Mouse (Mus musculus) heart, adult 2 months (tissue): Measurements from ENCODE around the gene Chpt1. TPM values are rescaled to one million over a fixed set of nuclear protein-coding genes. Genes with fewer than 3 reads are reported as not detected.
"Not testable (repeated sequence)": the region's sequence is repeated elsewhere in the genome, so short reads cannot be mapped to it uniquely, and the experiment has no call there.

Source experiments
- DNase-seq, 2 experiments: peaks; one replicate each; pipeline ENCODE4 v3.0.0; 2021
- H3K27ac ChIP-seq: fragments of 200-600 bp; 2 replicates; pipeline ENCODE4 v1.8.1; 2022
- H3K27me3 ChIP-seq: fragments of 200-500 bp; 2 replicates; pipeline ENCODE4 v1.6.1; 2012; ENCODE audit warnings: mild to moderate bottlenecking, low read length, inconsistent platforms, mixed read lengths; ENCODE audit not compliant: control insufficient read depth, insufficient read depth
- H3K36me3 ChIP-seq: fragments of 200-500 bp; 2 replicates; pipeline ENCODE4 v1.6.1; 2012; ENCODE audit warnings: low read length, inconsistent platforms; ENCODE audit not compliant: control insufficient read depth, insufficient read depth
- H3K4me1 ChIP-seq: fragments of 200-500 bp; 2 replicates; pipeline ENCODE4 v1.6.1; 2011; ENCODE audit warnings: low read length; ENCODE audit not compliant: control insufficient read depth, insufficient read depth
- H3K4me3 ChIP-seq: fragments of 200-600 bp; 2 replicates; pipeline ENCODE4 v1.8.1; 2022
- H3K79me2 ChIP-seq: fragments of 200-500 bp; replicated peaks from 2 replicates; pipeline ENCODE4 v1.6.1; 2012; ENCODE audit warnings: mild to moderate bottlenecking, inconsistent platforms, low read length, moderate library complexity, mixed read lengths; ENCODE audit not compliant: control insufficient read depth, insufficient read depth
- H3K9ac ChIP-seq: fragments of 200-500 bp; 2 replicates; pipeline ENCODE4 v1.6.1; 2012; ENCODE audit warnings: low read depth, mild to moderate bottlenecking, control low read depth, inconsistent platforms, low read length, mixed read lengths
- CTCF ChIP-seq: fragments of 200-600 bp; IDR thresholded peaks from 2 replicates; pipeline ENCODE4 v1.8.1; 2022; ENCODE audit warnings: antibody characterized with exemption, mild to moderate bottlenecking, moderate library complexity
- EP300 ChIP-seq: fragments of 200-500 bp; IDR thresholded peaks from 2 replicates; pipeline ENCODE4 v1.6.1; 2011; ENCODE audit warnings: low read depth, low read length, control low read depth; ENCODE audit not compliant: insufficient read depth
- POLR2A ChIP-seq: fragments of 200-500 bp; IDR thresholded peaks from 2 replicates; pipeline ENCODE4 v1.6.1; 2011; ENCODE audit warnings: mild to moderate bottlenecking, low read depth, low read length, control low read depth; ENCODE audit not compliant: insufficient read depth
- WGBS: fragments of 180-500 bp; shearing (Covaris S2); methylation state at CpG from one replicate; pipeline ENCODE4 v1.1.7; 2018; 5-methylcytosine and 5-hydroxymethylcytosine counted together
- intact Hi-C: fragments of 180-260 bp; cut with DNase I; formaldehyde crosslinking; loops from one replicate; pipeline ENCODE4 v1.15.1; 2025
- polyA plus RNA-seq: library from polyadenylated mRNA; depleted of rRNA; stranded (reverse); fragments of >200 nt; gene quantifications from 2 replicates; pipeline ENCODE4 v1.2.3, GENCODE M21; 2012
- total RNA-seq, 2 experiments: library from RNA; stranded (reverse); gene quantifications; 2 replicates each; pipeline ENCODE4 v1.2.3; 2021

The Chpt1 gene
- total and polyA plus RNA-seq, 3 experiments: 230 to 334 (median 278) TPM

DNA sequence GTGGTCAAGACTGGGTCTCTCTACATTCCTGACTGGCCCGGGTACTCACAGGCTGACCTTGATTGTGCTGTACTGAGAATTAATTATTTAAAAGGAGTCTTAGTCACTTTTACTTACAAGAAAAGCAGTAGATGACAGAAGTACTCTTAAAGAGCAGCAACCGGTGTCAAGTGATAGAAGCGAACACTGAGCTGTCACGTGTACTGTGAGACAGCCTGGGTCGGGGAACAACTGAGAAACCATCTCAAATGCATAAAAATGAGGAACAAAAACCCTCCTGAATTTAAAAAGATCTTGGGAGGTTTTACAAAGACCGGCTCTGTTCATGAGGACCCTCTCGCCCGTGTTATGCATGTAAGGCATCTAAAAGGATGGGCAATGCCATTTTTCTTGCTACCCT is 11.2 kb downstream of the Chpt1 start:
- 84% methylated on average over 8 of the region's 8 CpGs for WGBS
- H3K36me3 ChIP-seq: peaks cover 13% of the 10 kb centered on the region
- no peaks in the 10 kb centered on the region for H3K27me3 ChIP-seq
- no peak overlapping the region for H3K9ac ChIP-seq
- TF ChIP-seq CTCF (no peak), POLR2A (no peak), EP300 (no peak)
- intact Hi-C loops: no loop called here
- no peak overlapping the region for H3K4me3 ChIP-seq
- H3K79me2 ChIP-seq: no peaks in the 10 kb centered on the region
- H3K4me1 ChIP-seq: no peaks in the 10 kb centered on the region; the same call in 1 of the 2 replicates
- H3K27ac ChIP-seq: no peak overlapping the region
- DNase-seq: no peak

DNA sequence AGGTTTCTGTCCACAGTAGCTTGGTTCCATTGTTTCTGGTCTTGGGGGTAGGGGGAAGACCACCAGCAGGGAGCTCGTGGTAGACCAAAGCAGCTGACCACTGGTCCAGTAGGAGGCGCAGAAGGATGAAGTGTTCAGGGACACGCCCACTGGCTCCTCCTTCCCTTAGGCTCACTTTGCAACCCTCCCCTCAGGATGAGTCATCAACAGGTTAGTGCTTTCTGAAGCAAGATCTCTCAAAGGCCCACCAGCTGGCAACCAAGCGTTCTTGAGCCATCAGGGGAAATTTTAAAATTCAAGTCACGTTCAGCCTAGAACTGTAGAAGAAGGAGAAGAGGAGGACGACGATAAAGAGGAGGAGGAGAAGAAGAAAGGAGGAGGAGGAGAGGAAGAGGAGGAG is 12.2 kb downstream of the Chpt1 start:
- H3K9ac ChIP-seq: no peak overlapping the region
- no peaks in the 10 kb centered on the region for H3K79me2 ChIP-seq

DNA sequence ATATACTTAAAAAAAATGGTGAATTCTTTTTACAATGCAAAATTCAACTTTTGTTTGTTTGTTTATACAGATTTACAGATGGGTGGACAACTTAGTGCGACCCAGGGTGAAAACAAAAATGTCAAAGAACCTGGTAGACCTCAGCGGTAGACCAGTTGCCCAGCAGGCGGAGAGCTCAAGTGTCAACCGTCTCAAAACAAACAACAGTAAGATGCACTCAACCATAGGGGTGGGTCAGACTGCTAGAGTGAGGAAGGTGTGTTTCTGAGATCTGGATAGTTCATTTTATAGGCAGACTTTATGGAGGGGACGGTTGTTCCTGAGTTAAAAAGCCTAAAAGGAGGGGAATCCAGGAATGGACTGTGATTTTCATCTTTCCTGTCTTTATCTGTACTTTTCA is 15.2 kb downstream of the Chpt1 start:
- DNase-seq: no peak
- TF ChIP-seq POLR2A (no peak), EP300 (no peak), CTCF (no peak)
- H3K36me3 ChIP-seq: peaks cover 10% of the 10 kb centered on the region
- H3K4me1 ChIP-seq: no peaks in the 10 kb centered on the region
- H3K4me3 ChIP-seq: no peak overlapping the region
- H3K9ac ChIP-seq: no peak overlapping the region
- intact Hi-C loops: no loop called here
- WGBS: 92% methylated on average over 5 of the region's 5 CpGs
- H3K79me2 ChIP-seq: no peaks in the 10 kb centered on the region
- H3K27ac ChIP-seq: no peak overlapping the region
- H3K27me3 ChIP-seq: no peaks in the 10 kb centered on the region

More for the DNA sequence above, 12.2 kb downstream of the Chpt1 start:
- Histone ChIP-seq H3K36me3 (peaks cover 13% of the 10 kb centered on the region), H3K27me3 (no peaks in the 10 kb centered on the region), H3K4me3 (no peak overlapping the region), H3K27ac (no peak overlapping the region), H3K4me1 (no peaks in the 10 kb centered on the region)
- WGBS: 65% methylated on average over 7 of the region's 7 CpGs
- intact Hi-C loops: no loop called here
- TF ChIP-seq EP300 (no peak), POLR2A (no peak), CTCF (no peak)
- no peak for DNase-seq

DNA sequence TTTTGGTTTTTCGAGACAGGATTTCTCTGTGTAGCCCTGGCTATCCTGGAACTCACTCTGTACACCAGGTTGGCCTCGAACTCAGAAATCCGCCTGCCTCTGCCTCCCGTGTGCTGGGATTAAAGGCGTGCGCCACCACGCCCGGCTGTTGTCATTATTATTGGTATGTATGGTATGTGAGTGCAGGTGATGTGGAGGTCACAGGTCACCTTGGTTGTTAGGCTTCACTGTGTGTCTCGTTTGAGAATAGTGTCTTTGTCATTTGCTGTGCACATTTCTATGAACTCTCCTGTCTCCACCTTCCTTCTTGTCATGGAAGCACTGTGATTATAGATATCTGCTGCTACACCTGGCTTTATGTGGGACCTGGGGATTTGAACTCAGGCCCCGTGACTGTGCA is 21.0 kb downstream of the Chpt1 start:
- H3K9ac ChIP-seq, intact Hi-C loops, H3K4me1 ChIP-seq, H3K27me3 ChIP-seq, H3K79me2 ChIP-seq, H3K36me3 ChIP-seq, H3K27ac ChIP-seq, DNase-seq, H3K4me3 ChIP-seq: not testable (repeated sequence)
- 90% methylated on average over 10 of the region's 10 CpGs for WGBS

DNA sequence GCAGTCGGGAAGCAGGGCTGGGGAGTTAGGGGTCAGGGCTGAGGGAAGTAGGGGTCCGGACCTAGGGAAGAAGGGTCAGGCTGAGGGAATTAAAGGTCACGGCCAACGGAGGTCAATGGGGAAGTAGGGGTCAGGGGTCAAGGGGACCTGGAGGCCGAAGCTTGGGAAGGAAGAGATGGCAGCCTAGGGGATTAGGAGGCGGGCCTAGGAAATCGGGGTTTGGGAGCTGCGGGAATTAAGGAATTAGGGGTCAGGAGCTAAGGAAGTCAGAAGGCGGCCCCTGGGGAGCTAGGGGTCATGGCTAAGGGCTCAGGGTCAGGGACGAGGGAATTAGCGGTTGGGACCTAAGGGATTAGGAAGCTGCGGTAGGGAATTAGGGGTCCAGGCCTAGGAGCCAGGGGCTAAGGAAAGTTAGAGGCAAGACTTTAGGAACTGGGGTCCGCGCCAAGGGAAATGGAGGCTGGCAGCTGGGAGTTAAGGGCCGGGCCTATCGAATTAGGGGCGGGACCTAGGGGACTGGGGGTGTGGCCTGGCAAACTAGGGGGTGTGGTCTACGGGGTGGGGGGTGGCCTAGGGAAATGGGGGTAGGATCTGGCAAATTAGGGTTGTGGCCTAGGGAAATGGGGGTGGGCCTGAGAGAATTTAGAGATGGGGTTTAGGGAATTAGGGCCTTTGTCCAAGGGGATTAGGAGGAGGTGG is 43.6 kb downstream of the Chpt1 start:
- no peak for DNase-seq
- no peaks in the 10 kb centered on the region for H3K36me3 ChIP-seq
- 67% methylated on average over 18 of the region's 18 CpGs for WGBS
- H3K4me1 ChIP-seq: no peaks in the 10 kb centered on the region
- no peak overlapping the region for H3K4me3 ChIP-seq
- TF ChIP-seq EP300: no peak
- no peak for TF ChIP-seq CTCF
- TF ChIP-seq POLR2A: no peak
- H3K9ac ChIP-seq: no peak overlapping the region
- no peaks in the 10 kb centered on the region for H3K27me3 ChIP-seq
- no peak overlapping the region for H3K27ac ChIP-seq
- H3K79me2 ChIP-seq: no peaks in the 10 kb centered on the region
- intact Hi-C loops: no loop called here

DNA sequence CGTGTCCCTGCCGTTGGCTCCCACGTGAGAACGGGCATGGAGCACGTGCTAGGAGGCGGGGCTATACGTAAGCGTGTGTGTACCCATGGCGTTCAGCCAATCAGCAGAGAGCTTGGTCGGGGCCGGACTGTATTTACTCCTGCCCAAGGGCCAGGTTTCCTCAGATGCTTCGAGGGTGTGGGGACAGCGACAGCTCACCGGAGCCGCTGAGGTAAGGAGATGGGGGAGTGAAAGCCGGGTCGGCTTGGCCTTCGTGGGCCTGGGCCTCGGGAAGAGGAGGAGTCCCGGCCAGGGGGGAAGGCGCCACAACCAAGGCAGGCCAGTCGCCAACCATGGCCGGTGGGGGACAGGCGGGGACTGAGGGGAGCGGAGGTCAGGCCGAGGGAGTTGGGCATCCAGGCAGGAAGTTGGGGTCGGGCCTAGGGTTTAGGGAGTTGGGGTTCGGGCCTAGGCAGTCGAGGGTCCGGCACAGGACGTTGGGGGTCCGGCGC is 44.3 kb downstream of the Chpt1 start, which contains the start of gene Sycp3:
Gene Sycp3 (plus strand): TSS at position 68 of the 491 bp plus-strand sequence.
- TF ChIP-seq CTCF (no peak), POLR2A (no peak), EP300 (no peak)
- no peak for DNase-seq
- intact Hi-C loops: loop anchor here (10.0 kb wide), 1 partner anchor 205 kb away; no protein-coding TSS in a partner anchor
- 79% methylated on average over 33 of the region's 33 CpGs for WGBS
- no peaks in the 10 kb centered on the region for H3K4me1 ChIP-seq
- no peak within 1 kb of the TSS for H3K4me3 ChIP-seq
- no peaks in the 10 kb centered on the region for H3K27me3 ChIP-seq
- H3K27ac ChIP-seq: no peak within 1 kb of the TSS
- no peaks in the 10 kb centered on the region for H3K79me2 ChIP-seq
- H3K9ac ChIP-seq: no peak within 1 kb of the TSS
- H3K36me3 ChIP-seq: no peaks in the 10 kb centered on the region
